Mouse (Mus musculus) MEL-GATA-1-ER (cell line): ENCODE results near the gene Rhbdd2.

Experiments
- DNase-seq: peaks from one replicate; pipeline ENCODE4 v3.0.0-alpha.2; 2012; ENCODE audit warnings: low read depth; ENCODE audit errors: extremely low read depth

Rhbdd2 gene

DNA sequence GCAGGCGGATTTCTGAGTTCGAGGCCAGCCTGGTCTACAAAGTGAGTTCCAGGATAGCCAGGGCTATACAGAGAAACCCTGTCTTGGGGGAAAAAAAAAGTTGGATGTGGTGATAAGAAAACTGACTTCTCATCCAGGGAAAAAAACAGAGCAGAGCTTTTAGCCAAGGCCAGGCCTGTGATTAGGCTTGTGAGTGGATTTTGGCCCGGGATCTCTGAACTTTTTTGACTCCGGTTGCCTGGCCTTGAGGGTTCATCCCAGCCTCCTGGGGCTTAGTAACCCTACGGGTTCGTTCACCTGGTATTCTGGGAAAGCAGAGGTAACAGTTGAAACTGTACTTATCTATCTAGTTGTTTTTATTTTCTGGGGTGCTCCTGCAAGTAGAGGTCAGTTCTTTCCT is 46.1 kb downstream of the Rhbdd2 start:
- no peak for DNase-seq

DNA sequence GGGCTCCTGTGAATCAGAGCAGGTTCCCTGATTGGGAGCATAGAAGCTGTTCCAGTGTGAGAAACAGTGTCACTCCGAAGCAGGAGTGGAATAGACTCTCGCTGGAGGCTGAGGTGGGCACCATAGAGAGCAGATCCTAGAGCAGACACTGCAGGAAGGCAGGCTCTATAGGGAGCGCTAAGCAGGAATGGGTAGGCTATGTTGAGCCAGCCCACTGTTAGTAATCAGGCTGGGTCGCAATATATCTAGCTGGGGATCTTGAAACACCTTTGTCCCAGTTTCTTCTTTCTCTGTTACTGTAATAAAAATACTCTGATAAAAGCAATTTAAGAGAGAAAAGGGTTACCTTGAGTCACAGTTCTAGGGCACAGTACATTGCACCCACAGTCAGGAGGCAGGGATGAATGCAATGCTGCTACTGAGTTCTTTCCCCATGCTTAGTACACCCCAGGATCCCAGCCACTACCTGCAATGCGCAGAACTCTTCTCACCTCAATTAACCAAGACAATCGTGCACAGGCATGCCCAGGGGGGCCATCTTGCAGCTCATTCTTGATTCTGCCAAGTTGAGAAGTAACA is 48.6 kb downstream of the Rhbdd2 start:
- no peak for DNase-seq

DNA sequence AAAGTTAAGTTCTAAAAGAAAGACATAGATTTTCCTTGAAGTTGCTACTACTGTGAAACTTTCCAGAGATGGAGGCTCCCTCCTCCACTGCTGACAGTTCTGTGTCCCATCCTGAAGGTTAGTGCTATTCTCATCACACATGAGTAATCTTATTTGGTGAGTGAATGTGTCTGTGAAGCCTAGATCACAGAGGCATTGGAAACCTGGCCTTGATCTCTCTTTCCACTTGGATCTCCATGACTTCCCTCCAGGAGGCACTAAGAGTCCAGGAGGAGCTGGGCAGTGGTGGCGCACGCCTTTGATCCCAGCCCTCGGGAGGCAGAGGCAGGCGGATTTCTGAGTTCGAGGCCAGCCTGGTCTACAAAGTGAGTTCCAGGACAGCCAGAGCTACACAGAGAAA is 49.6 kb downstream of the Rhbdd2 start:
- no peak for DNase-seq

DNA sequence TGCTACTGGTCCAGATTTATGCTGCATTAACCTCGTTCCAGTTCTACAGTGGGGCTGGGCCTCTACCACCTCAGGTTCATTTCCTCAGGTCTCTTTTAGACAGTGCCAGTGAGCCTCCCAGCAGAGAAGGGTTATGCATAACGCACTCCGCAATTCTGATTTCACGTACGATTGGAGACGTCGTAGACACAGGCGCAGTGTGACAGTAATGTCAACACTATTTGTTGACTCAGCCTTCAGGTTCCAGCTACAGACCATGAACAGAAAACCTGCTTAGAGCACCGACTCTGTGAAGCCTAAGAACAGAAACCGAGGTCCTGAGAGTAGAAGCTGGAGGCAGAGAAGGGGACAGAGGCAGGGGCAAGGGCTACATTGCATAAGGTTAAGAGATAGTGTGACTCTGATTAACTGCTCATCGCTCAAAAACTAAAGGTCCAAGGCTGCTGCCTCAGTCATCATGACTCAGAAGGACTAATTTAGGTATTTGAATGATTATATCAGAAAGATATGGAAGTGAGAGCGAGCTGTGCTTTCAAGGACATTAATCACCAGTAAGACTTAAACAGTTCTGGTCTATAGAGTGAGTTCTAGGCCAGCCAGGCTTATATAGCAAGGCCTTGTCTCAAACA is 50.6 kb downstream of the Rhbdd2 start:
- DNase-seq, result no peak

DNA sequence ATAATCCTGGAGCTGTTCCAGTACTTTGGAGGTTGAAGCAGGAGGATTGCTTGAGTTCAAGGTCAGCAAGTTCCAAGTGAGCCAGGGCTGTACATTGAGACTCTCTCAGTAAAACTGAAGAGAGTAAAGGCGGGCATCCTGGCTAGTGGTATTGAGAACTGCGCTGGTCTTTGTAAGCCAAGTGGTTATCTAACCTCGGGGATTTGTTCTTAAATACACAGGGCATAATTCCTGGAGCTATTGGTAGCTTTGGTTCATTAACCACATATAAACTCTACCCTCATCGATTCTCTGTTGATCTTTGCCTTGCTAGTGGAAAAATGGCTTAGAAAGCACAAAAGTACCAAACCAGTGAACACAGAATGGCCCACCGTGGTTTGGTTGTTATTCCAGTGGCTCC is 58.0 kb downstream of the Rhbdd2 start:
- DNase-seq, result no peak

DNA sequence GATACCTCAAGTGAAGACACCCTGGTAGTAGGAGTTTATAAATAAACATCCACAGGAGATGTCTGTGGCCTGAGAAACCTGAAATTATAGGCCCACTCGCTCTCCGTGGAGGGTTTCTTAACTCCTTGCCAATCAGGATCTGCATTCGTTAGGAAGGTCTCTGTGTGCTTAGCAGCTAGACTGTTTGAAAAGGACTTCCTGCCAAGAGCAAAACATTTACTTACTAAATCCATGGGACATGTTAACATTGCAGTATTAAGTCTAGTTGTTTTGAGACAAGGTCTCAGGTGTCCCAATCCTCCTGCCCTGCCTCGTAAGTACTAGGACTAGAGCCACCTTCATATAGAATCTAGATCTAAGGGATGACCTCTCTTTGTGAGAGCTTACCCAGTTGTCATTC is 58.8 kb downstream of the Rhbdd2 start:
- DNase-seq, result no peak

DNA sequence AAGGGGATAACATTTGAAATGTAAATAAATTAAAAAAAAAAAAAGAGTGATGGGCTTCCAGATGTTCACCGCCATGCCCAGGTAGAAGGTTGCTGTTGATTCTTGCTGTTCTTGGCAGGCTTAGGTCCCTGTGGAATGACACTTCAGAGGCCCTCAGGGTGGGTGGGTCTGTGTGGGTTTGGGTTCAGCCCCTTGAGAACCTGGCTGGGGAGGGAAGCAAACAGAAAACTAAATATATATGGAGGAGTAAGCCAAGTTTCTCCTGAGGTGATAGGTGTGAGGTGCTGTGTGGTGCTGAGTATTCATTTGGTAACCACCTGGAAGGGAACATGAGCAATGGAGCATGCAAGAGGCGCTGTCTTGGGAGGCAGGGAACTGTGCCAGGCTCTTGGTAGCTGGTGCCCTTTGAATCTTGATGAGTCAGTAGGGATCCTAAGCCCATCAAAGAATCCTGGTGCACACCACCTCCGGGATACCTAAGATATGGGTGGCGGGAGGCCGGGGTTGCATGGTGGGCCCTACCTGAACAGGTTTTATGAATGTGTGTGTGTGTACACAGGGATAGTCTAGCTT is 60.9 kb downstream of the Rhbdd2 start:
- no peak for DNase-seq

DNA sequence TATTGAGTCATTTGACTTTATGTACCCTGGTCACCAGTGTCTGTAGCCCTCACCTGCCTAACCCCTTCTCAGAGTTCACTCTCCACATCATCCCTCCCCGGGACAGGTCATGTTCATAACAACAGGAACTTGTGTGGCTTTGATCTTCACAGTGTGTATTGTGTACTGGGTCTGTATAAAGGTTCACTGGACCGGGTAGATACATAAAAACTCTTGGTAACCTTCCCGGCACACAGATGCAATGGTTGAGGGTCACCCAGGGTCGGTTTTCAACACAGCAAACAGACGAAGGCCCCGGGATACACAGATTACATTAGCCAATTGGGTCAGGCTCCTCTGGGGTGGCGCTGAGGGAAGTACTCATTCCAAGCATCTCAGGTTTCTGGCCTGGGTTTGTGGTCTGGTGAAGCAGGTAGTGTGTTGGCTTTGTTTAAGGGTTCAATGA is 62.9 kb downstream of the Rhbdd2 start:
- no peak for DNase-seq
